Mouse (Mus musculus): ENCODE data around the gene Tspyl2.
"Not testable (repeated sequence)": the region's sequence is repeated elsewhere in the genome, so short reads cannot be mapped to it uniquely, and the experiment has no call there.

Tspyl2 gene
- long read RNA-seq, experiment 1, partial matches to known transcripts, result 2 of 5 reads
- long read RNA-seq, experiment 1, other reads (novel, unspliced or antisense), result 2 of 5 reads
- long read RNA-seq, experiment 2, partial matches to known transcripts, result 5 of 9 reads
- long read RNA-seq, experiment 2, other reads (novel, unspliced or antisense), result 1 of 9 reads

DNA sequence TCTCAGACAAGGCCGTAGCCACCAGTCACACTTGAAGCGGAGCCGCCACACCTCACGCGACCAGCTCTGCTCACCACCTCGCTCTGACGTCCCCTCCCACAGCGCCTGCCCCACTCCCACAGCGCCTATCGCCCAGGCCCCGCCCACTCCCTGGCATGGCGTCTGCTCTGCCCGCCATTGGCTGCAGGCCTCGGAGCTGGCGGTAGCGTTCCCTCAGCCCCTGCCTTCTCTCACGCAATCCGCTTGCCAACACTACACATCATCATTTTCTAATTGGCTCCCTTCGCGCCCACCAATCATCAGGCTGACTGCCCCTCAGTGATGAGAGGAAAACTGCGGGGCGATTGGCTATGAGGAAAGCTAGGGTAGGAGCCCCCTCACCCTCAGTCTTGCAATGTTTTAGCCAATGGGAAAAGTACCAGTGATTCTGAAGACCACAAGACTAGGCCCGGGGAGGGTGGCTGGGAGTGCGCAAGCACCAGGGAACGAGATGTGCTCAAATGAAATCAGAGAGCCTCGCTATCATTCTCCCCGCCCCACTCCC, at the start of gene Tspyl2:
Tspyl2 (minus strand) TSS at position 68 of the 544 bp plus-strand sequence.
- intact Hi-C loops (cut with DNase I), result no loop called here

DNA sequence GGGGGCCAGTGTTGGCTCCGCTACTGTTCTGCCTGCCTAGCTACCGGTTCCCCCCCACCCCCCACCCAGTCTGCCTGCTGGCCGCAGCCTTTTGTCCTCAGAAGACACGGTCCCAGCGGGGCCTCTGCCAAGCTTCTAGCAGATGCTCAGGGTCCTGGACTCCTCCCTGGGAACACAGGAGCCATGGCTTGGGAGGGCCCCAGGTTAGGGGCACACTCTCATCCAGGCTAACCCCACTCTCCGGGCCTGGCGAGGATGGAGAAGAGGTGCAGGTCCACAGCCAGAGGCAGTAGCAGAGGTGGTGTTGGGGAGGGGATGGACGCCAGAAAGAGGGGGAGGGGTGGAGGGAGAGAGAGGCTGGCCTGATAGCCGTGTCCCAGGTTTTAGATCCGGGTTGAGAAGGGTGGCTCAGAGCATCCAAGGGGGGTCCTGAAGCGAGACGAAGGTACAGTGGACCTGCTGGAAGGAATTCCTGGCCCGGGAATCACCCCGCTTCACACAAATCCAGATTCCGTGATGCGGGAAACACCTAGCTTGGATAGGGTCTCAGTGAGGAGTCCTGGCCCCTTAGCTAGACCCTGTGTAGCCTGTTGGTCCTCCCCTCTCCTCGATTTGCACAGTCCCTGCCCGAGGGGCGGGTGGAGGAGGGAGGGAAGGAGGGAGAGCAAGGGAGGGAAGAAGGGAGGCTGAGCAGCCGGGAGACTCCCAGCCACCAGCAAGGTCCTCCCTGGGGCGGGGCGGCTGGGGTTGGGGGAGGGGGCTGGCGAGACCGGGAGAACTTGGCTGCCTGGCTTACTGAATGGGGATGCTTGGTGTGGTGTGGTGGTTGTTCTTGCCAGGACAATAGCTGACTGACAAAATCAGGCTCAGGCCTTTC, 26.4 kb upstream of the Tspyl2 start, which contains the start of gene Gpr173:
Gpr173 (minus strand) TSS at position 308 of the 877 bp plus-strand sequence.
- intact Hi-C loops (cut with DNase I), result no loop called here

DNA sequence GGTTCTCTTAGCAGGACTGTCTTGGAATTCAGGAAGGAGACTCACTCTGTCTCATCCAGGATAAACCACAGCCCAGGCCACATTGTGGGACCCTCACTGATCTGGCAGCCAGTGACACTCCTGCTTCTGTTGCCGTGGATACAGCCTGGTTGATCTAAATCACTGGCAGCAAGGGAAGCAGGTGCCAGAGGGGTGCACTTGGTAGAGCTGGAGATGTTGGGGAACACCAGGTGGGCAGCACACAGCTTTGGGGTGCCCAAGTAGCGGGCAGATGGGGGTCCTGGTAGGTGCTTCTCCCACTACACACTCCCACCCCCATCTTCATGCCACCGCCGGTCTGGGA, 25.8 kb upstream of the Tspyl2 start:
- intact Hi-C loops (cut with DNase I), result no loop called here

DNA sequence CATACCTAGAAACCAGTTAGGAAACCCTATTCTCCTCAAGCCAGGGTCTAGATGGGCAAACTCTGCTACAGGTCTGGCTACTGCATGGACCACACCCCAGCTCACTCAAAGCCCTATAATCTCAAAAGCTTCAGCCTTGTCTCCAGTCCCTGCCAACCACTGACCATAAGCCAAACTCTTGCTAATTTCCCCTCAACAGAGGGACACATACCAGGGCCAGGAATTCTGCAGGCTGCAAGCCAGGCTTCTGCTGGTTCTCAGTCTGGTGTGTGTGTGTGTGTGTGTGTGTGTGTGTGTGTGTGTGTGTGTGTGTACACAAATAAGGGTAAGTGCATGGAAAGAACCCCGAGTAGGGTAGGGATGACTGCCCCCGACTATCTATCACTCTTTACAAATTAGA, 24.2 kb upstream of the Tspyl2 start:
- intact Hi-C loops (cut with DNase I), result no loop called here

DNA sequence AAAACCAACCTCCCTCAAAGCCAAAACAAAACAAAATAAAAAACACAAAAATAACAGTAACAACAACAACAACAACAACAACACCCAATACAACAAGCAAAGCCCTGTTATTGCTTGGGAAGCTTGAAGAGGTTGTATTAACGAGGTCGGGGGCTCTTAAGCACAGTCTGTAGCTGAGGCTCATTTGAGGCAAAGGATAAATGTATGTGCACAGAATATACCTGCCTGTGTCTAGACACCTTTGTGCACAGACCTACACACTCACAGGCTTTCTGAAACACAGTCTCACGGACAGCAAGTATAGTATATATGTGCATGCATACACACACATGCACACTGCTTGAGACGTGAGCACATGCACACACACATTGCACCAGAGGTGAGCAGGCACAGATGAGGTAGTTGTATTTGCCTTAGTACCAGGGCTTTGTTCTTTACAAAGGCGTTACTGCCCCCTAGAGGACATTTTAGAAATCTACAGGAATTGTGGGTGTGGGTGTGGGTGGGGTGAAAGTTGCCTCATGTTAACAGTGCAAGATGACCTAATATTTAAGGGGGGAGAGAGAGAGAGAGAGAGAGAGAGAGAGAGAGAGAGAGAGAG, 10.4 kb upstream of the Tspyl2 start:
- intact Hi-C loops (cut with DNase I), result no loop called here

DNA sequence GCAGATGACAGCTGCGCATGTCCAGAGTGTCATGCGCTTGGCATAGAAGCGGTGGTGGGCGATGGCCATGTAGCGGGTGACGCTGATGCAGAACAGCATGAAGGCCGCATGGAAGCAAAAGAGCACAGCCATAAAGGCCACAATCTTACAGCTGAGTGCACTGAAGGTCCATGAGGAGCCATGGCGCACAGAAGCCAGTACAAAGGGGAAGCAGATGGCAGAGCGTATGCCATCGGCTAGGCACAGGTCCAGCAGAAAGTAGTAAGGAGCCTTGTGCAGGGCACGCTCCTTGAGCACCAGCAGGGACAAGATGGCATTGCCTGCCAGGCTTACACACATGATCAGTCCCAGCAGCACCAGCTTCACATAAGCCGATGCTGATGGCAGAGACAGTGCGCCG, 4.8 kb upstream of the Tspyl2 start:
- intact Hi-C loops (cut with DNase I), result no loop called here

DNA sequence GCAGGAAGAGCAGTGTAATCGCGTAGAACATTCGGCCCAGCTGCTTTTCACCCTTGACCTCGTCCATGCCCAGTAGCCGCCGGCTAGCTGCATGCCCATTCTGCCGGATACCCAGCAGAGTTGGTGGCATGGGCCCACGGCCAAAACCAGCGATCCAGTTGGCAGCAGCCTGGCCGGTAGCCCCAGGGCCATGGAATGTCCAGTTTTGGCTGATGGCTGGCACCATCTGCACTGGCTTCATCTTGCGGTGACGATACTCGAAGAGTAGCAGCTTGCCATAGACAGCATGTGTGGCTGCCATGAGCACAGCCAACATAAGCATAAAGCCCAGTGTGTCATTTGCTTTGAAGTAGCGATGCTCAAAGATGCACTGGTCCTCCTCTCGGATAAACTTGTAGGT, 4.4 kb upstream of the Tspyl2 start:
- intact Hi-C loops (cut with DNase I), result no loop called here

DNA sequence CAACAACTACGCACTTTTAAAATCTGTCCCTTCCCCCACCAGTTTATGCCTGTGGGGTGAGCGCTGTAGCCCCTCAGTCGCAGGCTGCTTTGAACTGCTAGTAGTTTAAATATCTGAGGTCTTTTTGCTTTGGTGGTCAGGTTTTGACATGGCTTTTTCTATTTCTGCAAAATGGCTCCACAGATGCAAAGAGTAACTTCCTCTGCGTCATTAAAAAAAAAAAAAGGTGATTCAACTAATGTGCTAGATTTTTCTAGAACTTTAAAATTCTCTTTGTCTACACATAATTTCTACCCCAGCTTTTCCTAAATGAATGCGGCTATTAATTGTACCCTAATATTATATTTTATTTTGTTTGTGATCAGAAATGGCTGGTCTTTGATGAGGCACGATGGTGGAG, 678 bp upstream of the Tspyl2 start:
- intact Hi-C loops (cut with DNase I), result no loop called here

DNA sequence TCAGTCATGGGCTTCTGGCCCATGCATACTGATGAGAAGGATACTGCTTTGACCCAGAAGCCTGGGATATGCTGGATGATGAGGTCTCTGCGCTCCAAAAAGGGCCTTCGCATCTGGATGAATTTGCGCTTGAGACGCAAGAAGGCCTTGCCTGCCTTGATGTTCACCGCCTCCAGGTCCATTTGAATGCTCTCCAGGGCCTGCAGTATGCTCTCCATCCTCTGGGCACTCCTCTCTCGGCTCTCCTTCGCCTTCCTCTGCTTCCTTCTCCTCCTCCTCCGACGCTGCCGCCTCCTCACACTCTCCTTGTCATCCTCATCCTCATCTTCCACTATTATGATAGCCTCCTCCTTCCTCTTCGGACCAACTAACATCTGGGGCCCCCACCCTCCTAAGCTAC, 729 bp downstream of the Tspyl2 start:
- intact Hi-C loops (cut with DNase I), result no loop called here

DNA sequence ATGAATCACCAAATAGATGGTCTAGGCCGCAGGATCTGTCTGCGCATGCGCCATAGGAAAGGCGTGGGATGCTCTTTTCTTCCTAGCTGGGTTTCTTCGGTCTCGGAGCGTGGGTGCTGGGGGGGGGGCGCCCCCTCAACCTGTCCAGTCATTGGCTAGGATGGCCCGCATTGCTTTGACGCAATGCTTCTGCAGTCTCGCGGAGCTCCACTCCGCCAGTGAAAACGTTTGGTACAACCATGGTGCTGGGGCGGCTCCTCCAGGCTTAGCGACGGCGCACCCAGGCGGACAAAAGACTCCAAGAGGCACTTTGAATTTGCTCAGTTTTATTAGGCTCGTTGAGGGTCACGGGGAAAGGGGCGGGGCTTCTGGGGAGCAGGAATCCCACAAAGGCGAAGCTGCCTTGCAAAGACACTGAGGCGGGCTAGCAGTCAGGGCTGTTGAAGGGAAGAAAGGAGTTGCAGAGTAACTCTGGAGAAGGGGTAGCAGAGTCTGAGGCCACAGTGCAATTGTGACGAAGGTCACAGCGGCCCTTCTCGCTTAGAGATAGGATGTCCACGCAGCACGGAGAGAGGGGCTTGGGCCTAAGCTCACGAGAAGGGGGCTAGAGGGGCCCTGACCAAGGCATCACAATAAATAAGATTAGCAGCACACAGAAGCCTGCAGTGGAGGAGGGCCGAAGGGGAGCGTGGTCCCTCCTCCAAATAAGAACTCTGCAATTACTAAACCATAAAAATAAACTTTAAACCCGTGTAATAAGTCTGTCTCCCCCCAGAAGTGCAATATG, 5.5 kb downstream of the Tspyl2 start:
- intact Hi-C loops (cut with DNase I), result no loop called here

DNA sequence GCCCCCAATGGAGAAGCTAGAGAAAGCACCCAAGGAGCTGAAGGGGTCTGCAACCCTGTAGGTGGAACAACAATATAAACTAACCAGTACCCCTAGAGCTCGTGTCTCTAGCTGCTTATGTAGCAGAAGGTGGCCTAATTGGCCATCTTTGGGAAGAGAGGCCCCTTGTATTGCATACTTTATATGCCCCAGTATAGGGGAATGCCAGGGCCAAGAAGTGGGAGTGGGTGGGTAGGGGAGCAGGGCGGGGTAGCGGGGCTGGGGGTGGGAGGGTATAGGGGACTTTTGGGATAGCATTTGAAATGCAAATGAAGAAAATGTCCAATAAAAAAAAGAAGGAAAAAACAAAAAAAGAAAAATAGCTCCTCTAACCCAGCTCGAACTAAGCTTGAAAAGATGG, 6.1 kb downstream of the Tspyl2 start:
- intact Hi-C loops (cut with DNase I), result not testable (repeated sequence)

DNA sequence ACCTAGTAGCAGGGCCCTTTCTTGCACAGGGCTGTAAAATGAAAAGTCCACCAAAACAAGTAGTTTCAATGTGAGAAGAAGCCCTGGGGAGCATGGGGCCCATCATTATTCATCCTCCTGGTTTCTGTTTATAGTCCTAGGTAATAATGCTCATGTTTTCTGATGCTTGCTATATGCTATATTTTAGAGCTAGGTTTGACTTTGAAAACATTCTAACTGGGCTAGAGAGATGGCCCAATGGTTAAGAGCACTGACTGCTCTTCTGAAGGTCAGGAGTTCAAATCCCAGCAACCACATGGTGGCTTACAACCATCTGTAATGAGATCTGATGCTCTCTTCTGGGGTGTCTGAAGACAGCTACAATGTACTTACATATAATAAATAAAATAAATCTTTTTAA, 12.8 kb downstream of the Tspyl2 start:
- intact Hi-C loops (cut with DNase I), result not testable (repeated sequence)

DNA sequence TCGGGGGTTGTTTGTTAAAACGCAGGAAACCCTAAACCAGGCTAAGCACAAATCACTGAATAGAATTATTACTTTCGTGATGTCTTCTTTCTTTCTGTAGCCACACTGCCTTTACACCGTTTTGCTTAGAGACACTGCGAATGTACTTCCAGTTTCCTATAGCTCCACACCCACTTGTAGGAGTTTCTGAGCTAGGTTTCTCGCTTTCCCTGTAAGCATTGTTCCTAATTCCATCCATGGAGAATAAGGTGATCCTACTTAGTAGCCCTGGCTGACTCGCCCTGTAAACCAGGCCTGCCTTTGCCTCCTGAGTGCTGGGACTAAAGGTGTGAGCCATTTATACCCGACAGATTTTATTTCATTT, 14.6 kb downstream of the Tspyl2 start:
- intact Hi-C loops (cut with DNase I), result no loop called here

DNA sequence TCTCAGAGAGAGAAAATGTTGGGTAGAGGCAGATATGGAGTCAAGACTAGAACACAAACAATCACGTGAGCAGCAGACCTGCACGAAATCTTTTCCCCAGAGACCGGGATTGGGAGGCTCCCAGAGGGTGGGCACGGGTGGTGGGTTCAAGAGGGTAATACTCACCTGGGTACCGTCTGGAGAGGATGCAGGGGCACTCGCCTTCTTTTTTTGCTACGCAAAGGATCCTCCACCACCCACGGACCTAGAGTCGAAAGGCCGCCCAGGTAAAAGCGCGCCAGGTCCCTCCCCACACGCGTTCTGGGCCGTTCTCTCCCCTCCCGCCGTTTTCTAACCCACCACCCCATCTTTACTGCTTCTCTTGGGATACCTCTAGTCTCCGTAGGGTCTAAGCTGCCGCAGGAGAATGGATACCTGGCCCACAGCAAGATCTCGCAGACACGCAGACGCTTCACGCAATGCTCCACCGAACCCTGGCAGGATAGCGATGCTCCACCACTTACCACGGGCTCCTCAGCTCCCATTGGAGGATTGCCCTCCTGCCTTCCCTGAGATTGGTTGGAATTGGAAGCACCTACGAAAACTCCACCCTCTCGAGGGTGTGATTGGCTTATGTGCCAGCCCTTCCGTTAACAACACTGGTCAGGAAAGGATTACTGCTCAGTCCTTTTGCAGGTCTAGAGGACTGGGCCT, 15.1 kb downstream of the Tspyl2 start, which contains the start of gene Kantr:
Kantr (minus strand) TSS at position 500 of the 693 bp plus-strand sequence.
- intact Hi-C loops (cut with DNase I), result no loop called here

DNA sequence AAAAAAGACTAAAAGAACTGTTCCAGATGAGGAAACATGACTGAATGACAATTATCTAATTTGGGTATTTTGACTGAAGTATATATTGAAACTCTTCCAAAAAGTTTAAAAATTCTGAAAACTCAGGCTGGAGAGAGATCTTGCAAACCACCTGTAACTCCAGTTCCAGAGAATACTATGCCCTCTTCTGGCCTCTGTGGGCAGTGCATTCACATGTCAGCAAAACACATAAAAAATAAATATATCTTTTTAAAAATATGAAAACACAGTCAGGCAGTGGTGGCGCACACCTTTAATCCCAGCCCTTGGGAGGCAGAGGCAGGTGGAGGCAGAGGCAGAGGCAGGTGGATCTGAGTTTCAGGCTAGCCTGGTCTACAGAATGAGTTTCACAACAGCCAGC, 18.6 kb downstream of the Tspyl2 start:
- intact Hi-C loops (cut with DNase I), result no loop called here

DNA sequence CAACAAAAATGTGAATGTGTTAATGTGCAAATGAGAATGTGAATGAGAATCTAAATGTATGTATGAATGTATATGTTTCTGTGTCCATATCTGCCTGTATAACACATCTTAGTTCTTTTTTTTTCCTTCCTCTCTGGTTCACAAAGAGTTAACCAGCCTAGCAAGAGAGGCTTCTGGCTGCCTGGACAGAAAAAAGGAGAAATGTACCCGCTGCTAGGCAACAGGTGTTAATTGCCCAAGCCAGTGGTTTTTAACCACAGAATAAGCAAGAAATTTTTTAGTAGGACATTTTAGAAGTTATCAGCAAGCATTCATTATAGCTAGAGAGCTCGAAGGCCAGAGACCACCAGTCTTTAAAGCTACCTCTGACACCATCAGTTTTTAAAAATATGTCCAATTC, 19.4 kb downstream of the Tspyl2 start:
- intact Hi-C loops (cut with DNase I), result no loop called here

DNA sequence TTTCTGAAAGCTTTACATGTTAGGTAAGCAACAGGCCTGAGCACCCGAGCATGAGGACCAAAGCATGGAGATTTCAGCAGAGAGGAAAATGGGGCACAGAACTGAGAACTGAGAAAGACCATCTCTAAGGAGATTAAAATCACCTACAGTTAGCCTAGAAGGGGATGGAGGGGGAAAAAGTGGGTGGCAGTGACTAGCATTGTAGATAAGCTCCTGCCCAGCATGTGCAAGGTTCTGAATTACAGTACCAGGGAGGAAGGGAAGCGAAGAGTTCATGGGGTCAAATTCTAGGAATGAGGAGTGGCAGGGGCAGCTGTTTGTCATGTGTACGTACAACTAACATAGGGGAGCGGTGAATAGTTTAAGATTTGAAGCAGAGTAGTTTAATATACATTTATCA, 21.7 kb downstream of the Tspyl2 start:
- intact Hi-C loops (cut with DNase I), result no loop called here

DNA sequence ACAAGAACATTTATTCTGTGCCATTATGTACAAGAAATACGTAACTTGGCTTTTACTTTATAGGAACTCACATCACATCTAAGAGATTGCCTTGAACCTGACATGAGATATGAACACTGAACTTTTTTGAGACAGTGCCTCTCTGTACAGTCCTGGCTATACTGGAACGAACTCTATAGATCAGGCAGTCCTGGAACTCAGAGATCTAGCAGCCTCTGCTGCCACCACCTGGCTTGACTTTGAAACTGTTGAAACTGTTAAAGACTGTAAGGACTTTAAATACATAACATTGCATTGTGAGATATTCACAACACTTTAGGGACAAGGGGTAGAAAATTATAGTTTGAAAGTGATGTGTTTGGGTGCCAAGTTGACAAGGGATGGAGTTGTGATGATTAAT, 34.3 kb downstream of the Tspyl2 start:
- intact Hi-C loops (cut with DNase I), result loop anchor here (5.0 kb wide), 1 partner anchor 66 kb away; no protein-coding TSS in a partner anchor

DNA sequence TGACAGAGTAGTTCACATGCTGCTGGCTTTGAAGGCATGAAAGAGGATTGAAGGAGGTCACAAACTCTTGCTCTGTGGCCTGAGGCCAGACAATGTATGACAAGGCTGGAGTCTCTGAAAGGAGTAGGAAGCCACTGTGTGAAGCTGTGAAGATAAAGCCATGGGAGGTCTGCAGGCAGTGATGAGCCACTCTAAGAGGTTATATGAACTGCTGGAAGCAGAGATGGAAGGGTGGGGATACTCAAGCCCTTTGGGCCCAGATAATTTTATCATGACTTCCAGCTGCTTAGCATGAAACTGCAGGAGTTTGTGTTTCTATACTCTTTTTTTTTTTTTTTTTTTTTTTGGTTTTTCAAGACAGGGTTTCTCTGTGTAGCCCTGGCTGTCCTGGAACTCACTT, 34.9 kb downstream of the Tspyl2 start:
- intact Hi-C loops (cut with DNase I), result loop anchor here (5.0 kb wide), 1 partner anchor 65 kb away; no protein-coding TSS in a partner anchor

DNA sequence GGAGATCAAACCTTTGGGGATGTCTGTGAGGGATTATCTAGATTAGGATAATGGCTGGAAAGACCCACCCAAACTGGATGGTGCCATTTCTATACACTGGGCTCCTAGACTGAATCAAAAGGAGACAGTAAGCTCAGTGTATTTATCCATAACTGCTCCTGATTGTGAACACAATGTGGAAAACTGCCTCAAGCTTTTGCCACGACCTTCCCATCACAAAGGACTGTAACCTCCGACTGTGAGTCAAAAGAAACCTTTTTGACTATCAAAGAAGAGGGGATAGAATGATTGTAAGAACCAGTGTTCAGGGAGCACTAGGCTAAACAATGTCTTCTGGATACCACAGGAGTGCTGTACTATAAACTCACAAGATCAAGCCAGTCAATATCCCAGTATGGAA, 36.0 kb downstream of the Tspyl2 start:
- intact Hi-C loops (cut with DNase I), result loop anchor here (5.0 kb wide), 1 partner anchor 64 kb away; no protein-coding TSS in a partner anchor

DNA sequence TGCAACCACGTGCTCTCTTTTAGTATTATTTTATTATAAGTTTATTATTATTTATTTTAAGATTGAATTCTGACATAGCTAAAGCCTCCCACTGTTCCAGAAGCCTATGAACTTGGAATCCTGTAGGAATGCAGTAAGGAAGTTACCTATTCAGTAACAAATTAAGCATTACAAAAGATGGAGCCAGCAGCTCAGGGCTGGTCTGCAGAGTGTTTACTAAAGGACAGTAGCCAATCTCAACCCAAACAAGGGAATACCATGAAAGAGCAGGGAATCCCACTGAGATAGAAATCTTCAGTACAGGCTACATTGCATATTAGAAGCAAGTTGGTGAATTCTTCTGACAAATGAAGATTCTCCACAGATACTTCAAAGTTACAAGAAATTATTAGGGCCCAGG, 55.2 kb downstream of the Tspyl2 start:
- intact Hi-C loops (cut with DNase I), result not testable (repeated sequence)
